Mouse (Mus musculus) embryo, embryonic 10.5 days (tissue): Measurements from ENCODE around the gene Homer3.

Experiments used
- DNase-seq: peaks from one replicate; pipeline ENCODE4 v3.0.0-alpha.2; 2015; ENCODE audit warnings: low spot score

The Homer3 gene

GRCm38 (mm10) chr8:70282603-70283135 is at the start of gene Homer3:
TSS of gene Homer3 (plus strand) at chr8:70282827.
- peak; percentile 98 for DNase-seq

GRCm38 (mm10) chr8:70233606-70234005 is 49.0 kb upstream of the Homer3 start:
- DNase-seq = no peak

GRCm38 (mm10) chr8:70234080-70234780 is 48.4 kb upstream of the Homer3 start, which contains the start of the genes Sugp2 and Armc6:
TSS of gene Sugp2 (plus strand) at chr8:70234226.
TSS of gene Armc6 (minus strand) at chr8:70234466.
- peak; percentile 98 for DNase-seq

GRCm38 (mm10) chr8:70234781-70235128 is 47.9 kb upstream of the Homer3 start:
- no peak for DNase-seq

GRCm38 (mm10) chr8:70237842-70238241 is 44.8 kb upstream of the Homer3 start:
- DNase-seq = no peak

GRCm38 (mm10) chr8:70240642-70241041 is 42.0 kb upstream of the Homer3 start:
- DNase-seq = no peak

- DNase-seq = no peak
Observed at GRCm38 (mm10) chr8:70246622-70247021, 36.0 kb upstream of the Homer3 start.

- DNase-seq = no peak
Observed at GRCm38 (mm10) chr8:70247841-70248240, 34.8 kb upstream of the Homer3 start.

GRCm38 (mm10) chr8:70254628-70255027 is 28.0 kb upstream of the Homer3 start:
- no peak for DNase-seq

GRCm38 (mm10) chr8:70257456-70257855 is 25.2 kb upstream of the Homer3 start:
- DNase-seq = no peak

- DNase-seq = no peak
Observed at GRCm38 (mm10) chr8:70258600-70258999, 24.0 kb upstream of the Homer3 start.

- no peak for DNase-seq
Observed at GRCm38 (mm10) chr8:70259043-70259442, 23.6 kb upstream of the Homer3 start.

GRCm38 (mm10) chr8:70267674-70268073 is 15.0 kb upstream of the Homer3 start:
- DNase-seq = no peak

GRCm38 (mm10) chr8:70268311-70268710 is 14.3 kb upstream of the Homer3 start:
- no peak for DNase-seq

GRCm38 (mm10) chr8:70268799-70269565 is 13.6 kb upstream of the Homer3 start:
- DNase-seq = peak; percentile 42

GRCm38 (mm10) chr8:70272949-70273348 is 9.7 kb upstream of the Homer3 start:
- DNase-seq = no peak

GRCm38 (mm10) chr8:70274350-70274749 is 8.3 kb upstream of the Homer3 start:
- DNase-seq = no peak

- no peak for DNase-seq
Observed at GRCm38 (mm10) chr8:70276476-70276875, 6.2 kb upstream of the Homer3 start.

- no peak for DNase-seq
Observed at GRCm38 (mm10) chr8:70278175-70278574, 4.5 kb upstream of the Homer3 start.

- no peak for DNase-seq
Observed at GRCm38 (mm10) chr8:70279266-70279665, 3.4 kb upstream of the Homer3 start.

- DNase-seq = no peak
Observed at GRCm38 (mm10) chr8:70281001-70281400, 1.6 kb upstream of the Homer3 start.

- peak; percentile 46 for DNase-seq
Observed at GRCm38 (mm10) chr8:70283136-70284077, 780 bp downstream of the Homer3 start.
